In the genomic region with DNA sequence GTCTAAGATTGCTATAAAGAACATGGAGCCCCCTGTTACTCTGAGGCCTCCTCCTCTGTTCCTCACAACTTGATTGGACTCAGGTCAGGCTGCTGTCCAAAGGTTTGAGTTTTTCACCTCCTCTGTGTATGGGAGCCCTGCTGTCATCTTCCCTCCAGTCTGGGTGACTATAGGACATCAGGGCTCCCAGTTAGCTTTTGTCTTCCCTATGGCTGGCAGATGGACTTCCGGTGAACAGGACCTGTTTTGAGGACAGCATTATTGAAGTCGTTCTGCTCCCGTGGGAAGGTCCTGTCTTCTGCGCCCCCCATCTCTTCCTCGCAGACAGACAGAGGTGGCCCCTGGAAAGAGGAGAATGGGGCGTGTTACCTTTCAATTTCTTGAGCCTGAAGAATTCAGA, we compare ENCODE assay signal across 12 mouse cellular contexts. TPM values are rescaled to one million over a fixed set of nuclear protein-coding genes. Genes with fewer than 3 reads are reported as not detected.
DNase-seq lines count a peak whose midpoint lies in the region; ATAC-seq and TF ChIP-seq lines count a peak whose summit lies in the region.
"Had no signal": no experiment of that assay in that cellular context is flagged by ENCODE, and none has a peak within 500 bp of the region (broad histone marks: within the 10 kb centered on the region; RNA-seq: fewer than 3 reads in every experiment).

No protein-coding gene starts in this region.

- no peak overlapping the region; the same call in 1 of the 2 replicates for H3K27ac ChIP-seq in heart, embryonic 16.5 days (ENCODE audit: low read length)
- H3K27ac ChIP-seq in heart, adult 2 months, result no peak overlapping the region; the same call in 1 of the 2 replicates
- H3K27ac ChIP-seq in hindbrain, embryonic 16.5 days (ENCODE audit: low read depth, low read length), result no peak overlapping the region
- peak overlapping the region; percentile 48 for H3K27ac ChIP-seq in small intestine, adult 2 months (ENCODE audit: insufficient read depth, low read depth, low read length)
- no peak overlapping the region for H3K27ac ChIP-seq in forebrain, embryonic 10.5 days

- peaks cover 8% of the 10 kb centered on the region for H3K4me1 ChIP-seq in heart, embryonic 16.5 days (ENCODE audit: control insufficient read depth, insufficient read depth, low read length)
- H3K4me1 ChIP-seq in heart, adult 2 months (ENCODE audit: control insufficient read depth, insufficient read depth, low read length), result peaks cover 3% of the 10 kb centered on the region
- peaks cover 15% of the 10 kb centered on the region for H3K4me1 ChIP-seq in hindbrain, embryonic 16.5 days (ENCODE audit: control insufficient read depth, insufficient read depth, low read depth, low read length)
- peaks cover 21% of the 10 kb centered on the region; the same call in 1 of the 2 replicates for H3K4me1 ChIP-seq in small intestine, adult 2 months (ENCODE audit: control insufficient read depth, insufficient read depth, insufficient read length, low read length)
- H3K4me1 ChIP-seq in forebrain, embryonic 10.5 days, result peaks cover 22% of the 10 kb centered on the region

- H3K9ac ChIP-seq in heart, embryonic 16.5 days (ENCODE audit: low read length), result peak overlapping the region; percentile 86; the same call in 1 of the 2 replicates
- H3K9ac ChIP-seq in heart, adult 2 months (ENCODE audit: low read depth, low read length), result no peak overlapping the region
- H3K9ac ChIP-seq in hindbrain, embryonic 16.5 days (ENCODE audit: low read depth, low read length), result no peak overlapping the region; the same call in 1 of the 2 replicates

- ATAC-seq in heart, embryonic 16.5 days (replicated peaks; ENCODE audit: extremely low read depth, insufficient read depth, low FRiP score), result no peak
- ATAC-seq in hindbrain, embryonic 16.5 days, result no peak

- intact Hi-C loops in heart, adult 2 months (cut with DNase I), result loop anchor here (5.0 kb wide), 1 partner anchor 97 kb away; no protein-coding TSS in a partner anchor

- no peaks in the 10 kb centered on the region for H3K27me3 ChIP-seq in heart, embryonic 16.5 days (ENCODE audit: control insufficient read depth, insufficient read depth, low read length)
- no peaks in the 10 kb centered on the region for H3K27me3 ChIP-seq in heart, adult 2 months (ENCODE audit: control insufficient read depth, insufficient read depth, low read length)
- H3K27me3 ChIP-seq in hindbrain, embryonic 16.5 days (replicated peaks; ENCODE audit: control insufficient read depth, insufficient read depth, low read length), result no peaks in the 10 kb centered on the region
- no peaks in the 10 kb centered on the region for H3K27me3 ChIP-seq in small intestine, adult 2 months (ENCODE audit: control insufficient read depth, insufficient read depth, low read length)
- no peaks in the 10 kb centered on the region for H3K27me3 ChIP-seq in forebrain, embryonic 10.5 days (ENCODE audit: poor library complexity, severe bottlenecking)
- H3K27me3 ChIP-seq: kidney, embryonic 15.5 days; limb, embryonic 12.5 days had no signal

- 82% methylated on average over 6 of the region's 6 CpGs for WGBS in heart, embryonic 16.5 days
- 79% methylated on average over 6 of the region's 6 CpGs for WGBS in heart, adult 2 months
- WGBS in hindbrain, embryonic 16.5 days, result 91% methylated on average over 6 of the region's 6 CpGs
- WGBS in small intestine, adult 2 months, result 82% methylated on average over 6 of the region's 6 CpGs
- 90% methylated on average over 6 of the region's 6 CpGs for WGBS in forebrain, embryonic 10.5 days

- TF ChIP-seq CTCF in heart, adult 2 months (IDR thresholded peaks at IDR 0.05), result no peak
- TF ChIP-seq CTCF in small intestine, adult 2 months (IDR thresholded peaks at IDR 0.05; ENCODE audit: extremely low read depth, insufficient read length, insufficient replicate concordance, low read depth, low read length), result no peak

- peak overlapping the region; percentile 81 for H3K4me2 ChIP-seq in heart, embryonic 16.5 days (ENCODE audit: low read depth, low read length)
- H3K4me2 ChIP-seq in hindbrain, embryonic 16.5 days (ENCODE audit: low read length), result peak overlapping the region; percentile 87

- no peak for TF ChIP-seq EP300 in heart, adult 2 months (IDR thresholded peaks at IDR 0.05; ENCODE audit: insufficient read depth, low read depth, low read length)

- no peak for DNase-seq in heart, adult 2 months
- DNase-seq in retina, embryonic 14.5 days (ENCODE audit: low spot score), result peak; percentile 43
- DNase-seq in retina, postnatal 1 day, result no peak
- DNase-seq in ovary, postnatal 10 days (ENCODE audit: low spot score), result no peak
- DNase-seq in forebrain, embryonic 10.5 days (ENCODE audit: extremely low spot score, low spot score), result no peak
- DNase-seq: right cerebral cortex, postnatal 4 days had no signal

- no peaks in the 10 kb centered on the region for H3K79me2 ChIP-seq in heart, adult 2 months (replicated peaks; ENCODE audit: control insufficient read depth, insufficient read depth, low read length)

- no peak for TF ChIP-seq POLR2A in heart, adult 2 months (IDR thresholded peaks at IDR 0.05; ENCODE audit: insufficient read depth, low read depth, low read length)
- no peak for TF ChIP-seq POLR2A in small intestine, adult 2 months (IDR thresholded peaks at IDR 0.05; ENCODE audit: low read depth, low read length)

- H3K9me3 ChIP-seq in heart, embryonic 16.5 days (replicated peaks; ENCODE audit: control insufficient read depth, low read length), result no peaks in the 10 kb centered on the region
- no peaks in the 10 kb centered on the region for H3K9me3 ChIP-seq in hindbrain, embryonic 16.5 days (ENCODE audit: control insufficient read depth, low read length)
- H3K9me3 ChIP-seq in forebrain, embryonic 10.5 days, result no peaks in the 10 kb centered on the region
- H3K9me3 ChIP-seq: kidney, embryonic 15.5 days; limb, embryonic 12.5 days had no signal

- H3K4me3 ChIP-seq in heart, embryonic 16.5 days (ENCODE audit: low read length), result peak overlapping the region; percentile 78; the same call in 1 of the 2 replicates
- H3K4me3 ChIP-seq in heart, adult 2 months, result no peak overlapping the region
- no peak overlapping the region for H3K4me3 ChIP-seq in hindbrain, embryonic 16.5 days (ENCODE audit: low read length)
- peak overlapping the region; percentile 35 for H3K4me3 ChIP-seq in small intestine, adult 2 months (ENCODE audit: low read depth, low read length)
- no peak overlapping the region for H3K4me3 ChIP-seq in forebrain, embryonic 10.5 days

- peaks cover under 1% of the 10 kb centered on the region; the same call in 1 of the 2 replicates for H3K36me3 ChIP-seq in heart, embryonic 16.5 days (ENCODE audit: control insufficient read depth, insufficient read depth)
- H3K36me3 ChIP-seq in heart, adult 2 months (ENCODE audit: control insufficient read depth, insufficient read depth, low read length), result no peaks in the 10 kb centered on the region
- no peaks in the 10 kb centered on the region for H3K36me3 ChIP-seq in hindbrain, embryonic 16.5 days (ENCODE audit: control insufficient read depth, insufficient read depth, low read length)
- peaks cover 13% of the 10 kb centered on the region for H3K36me3 ChIP-seq in small intestine, adult 2 months (ENCODE audit: control insufficient read depth, insufficient read depth, low read length)
- 0 out of 2 replicates have a peak, but pooled peaks cover 1% of the 10 kb centered on the region for H3K36me3 ChIP-seq in forebrain, embryonic 10.5 days (replicated peaks)
- H3K36me3 ChIP-seq: kidney, embryonic 15.5 days had no signal

RNA-seq across cellular contexts. Expression of a gene that starts 1.8 kb away (rescaled TPM):
- polyA plus RNA-seq in heart, embryonic 16.5 days (2015; fragmentation: Nextera tagmentation; extraction: Ambion mirVana), result 20.0 and 25.9 TPM in 2 replicates
- 10 to 100 TPM; 31.6 to 32.0 TPM for total RNA-seq in heart, adult 2 months (2021)
- 29.3 and 50.6 TPM in 2 replicates for polyA plus RNA-seq in heart, adult 2 months (2012; rRNA removed)
- polyA plus RNA-seq in hindbrain, embryonic 16.5 days (2015; fragmentation: Nextera tagmentation; extraction: Ambion mirVana), result 32.7 and 33.7 TPM in 2 replicates
- polyA plus RNA-seq in small intestine, adult 2 months (2012; rRNA removed), result 8.8 and 27.4 TPM in 2 replicates
- polyA plus RNA-seq in forebrain, embryonic 10.5 days (2016; fragmentation: Nextera tagmentation; extraction: Ambion mirVana), result 14.3 and 14.5 TPM in 2 replicates
- polyA plus RNA-seq: erythroblast, embryonic 14.5 days had no signal

RNA-seq across cellular contexts. Expression of a gene that starts 43.0 kb away (rescaled TPM):
- polyA plus RNA-seq in heart, embryonic 16.5 days (2015; fragmentation: Nextera tagmentation; extraction: Ambion mirVana), result 7.3 and 7.7 TPM in 2 replicates
- 10 to 100 TPM in 1 of 2 experiments, 1 to 10 TPM in 1; 9.3 to 14.6 TPM for total RNA-seq in heart, adult 2 months (2021)
- polyA plus RNA-seq in heart, adult 2 months (2012; rRNA removed), result 8.6 and 8.9 TPM in 2 replicates
- polyA plus RNA-seq in hindbrain, embryonic 16.5 days (2015; fragmentation: Nextera tagmentation; extraction: Ambion mirVana), result 0.79 and 1.2 TPM in 2 replicates
- 5.4 and 12.8 TPM in 2 replicates for polyA plus RNA-seq in small intestine, adult 2 months (2012; rRNA removed)
- 2.5 and 2.6 TPM in 2 replicates for polyA plus RNA-seq in forebrain, embryonic 10.5 days (2016; fragmentation: Nextera tagmentation; extraction: Ambion mirVana)

Comparison
In these comparisons a context has a peak if more than half of its experiments do, and no peak if none do; other contexts are left out.
1. H3K4me3 ChIP-seq: peak in heart, embryonic 16.5 days (single experiment) and small intestine, adult 2 months (single experiment); none in heart, adult 2 months (single experiment), hindbrain, embryonic 16.5 days (single experiment) and forebrain, embryonic 10.5 days (single experiment).